Mouse (Mus musculus) embryonic facial prominence, embryonic 11.5 days (tissue): ENCODE measurements around the gene Ruvbl1. TPM values are rescaled to one million over a fixed set of nuclear protein-coding genes. Genes with fewer than 3 reads are reported as not detected.

Experiments used
- ATAC-seq: fragments of 200-750 bp; cut with Nextera tagmentation; replicated peaks from 2 replicates; pipeline ENCODE4 v1.8.0; 2017; ENCODE audit warnings: low read depth; ENCODE audit not compliant: insufficient number of reproducible peaks, low FRiP score, low TSS enrichment
- DNase-seq: peaks from one replicate; pipeline ENCODE4 v3.0.0-alpha.2; 2015; ENCODE audit warnings: low spot score
- H3K27ac ChIP-seq: fragments of 300-500 bp; sonication (generic); replicated peaks from 2 replicates; pipeline ENCODE4 v1.5.1; 2014; ENCODE audit warnings: mild to moderate bottlenecking, low read depth, low read length, control low read depth
- H3K27me3 ChIP-seq: fragments of 300-500 bp; sonication (generic); 2 replicates; pipeline ENCODE4 v1.6.1; 2014; ENCODE audit warnings: mild to moderate bottlenecking, low read length, moderate library complexity, mixed read lengths; ENCODE audit not compliant: control insufficient read depth, insufficient read depth
- H3K36me3 ChIP-seq: fragments of 300-500 bp; sonication (generic); replicated peaks from 2 replicates; pipeline ENCODE4 v1.6.1; 2014; ENCODE audit warnings: low read depth, mild to moderate bottlenecking, low read length, moderate library complexity, mixed read lengths; ENCODE audit not compliant: control insufficient read depth, insufficient read depth
- H3K4me1 ChIP-seq: fragments of 300-500 bp; sonication (generic); 2 replicates; pipeline ENCODE4 v1.6.1; 2014; ENCODE audit warnings: low read length, mixed read lengths; ENCODE audit not compliant: control insufficient read depth, insufficient read depth
- H3K4me2 ChIP-seq: fragments of 300-500 bp; sonication (generic); 2 replicates; pipeline ENCODE4 v1.6.1; 2014; ENCODE audit warnings: low read depth, mild to moderate bottlenecking, control low read depth, low read length, moderate library complexity
- H3K4me3 ChIP-seq: fragments of 300-500 bp; sonication (generic); 2 replicates; pipeline ENCODE4 v1.5.1; 2014; ENCODE audit warnings: low read depth, low read length, control low read depth
- H3K9ac ChIP-seq: fragments of 300-500 bp; sonication (generic); replicated peaks from 2 replicates; pipeline ENCODE4 v1.6.1; 2014; ENCODE audit warnings: mild to moderate bottlenecking, control low read depth, low read length
- H3K9me3 ChIP-seq: fragments of 300-500 bp; sonication (generic); replicated peaks from 2 replicates; pipeline ENCODE4 v1.6.1; 2016; ENCODE audit warnings: mild to moderate bottlenecking, low read length, inconsistent platforms, mixed read lengths; ENCODE audit not compliant: control insufficient read depth
- WGBS: fragments of 180-500 bp; shearing (Covaris S2); extraction: QIAGEN DNeasy Blood & Tissue Kit; methylation state at CpG from one replicate; pipeline ENCODE4 v1.1.7; 2014; 5-methylcytosine and 5-hydroxymethylcytosine counted together
- polyA plus RNA-seq: library from polyadenylated mRNA; unstranded; fragments of >200 nt; fragmentation: Nextera tagmentation; extraction: Ambion mirVana; gene quantifications from 2 replicates; pipeline ENCODE4 v1.2.1, GENCODE M21; 2014

Ruvbl1 gene
- polyA plus RNA-seq, 1 experiment from 2014 or later = 185 TPM

GRCm38 (mm10) chr6:88517701-88518403 is 52.6 kb downstream of the Ruvbl1 start:
- no peak for ATAC-seq

GRCm38 (mm10) chr6:88518404-88519263 is 53.4 kb downstream of the Ruvbl1 start, which contains the start of gene Sec61a1:
Gene Sec61a1 (minus strand): TSS chr6:88518905.
- peak within 1 kb of the TSS; percentile 98 for H3K4me3 ChIP-seq
- peak; percentile 96 for ATAC-seq

More at GRCm38 (mm10) chr6:88517701-88518403, 52.6 kb downstream of the Ruvbl1 start:
- no peaks in the 10 kb centered on the region for H3K27me3 ChIP-seq
- whole genome bisulfite sequencing = 14% methylated on average over 18 of the region's 18 CpGs
- no peaks in the 10 kb centered on the region; the same call in 1 of the 2 replicates for H3K4me1 ChIP-seq
- H3K4me3 ChIP-seq = peak overlapping the region; percentile 98
- peak overlapping the region; percentile 64 for H3K4me2 ChIP-seq
- peak overlapping the region; percentile 52; the same call in 1 of the 2 replicates for H3K27ac ChIP-seq
- no peaks in the 10 kb centered on the region for H3K9me3 ChIP-seq
- H3K36me3 ChIP-seq = peaks cover 13% of the 10 kb centered on the region; the same call in 1 of the 2 replicates
- H3K9ac ChIP-seq = peak overlapping the region; percentile 91
- DNase-seq = peak; percentile 22

GRCm38 (mm10) chr6:88521821-88522220 is 56.6 kb downstream of the Ruvbl1 start:
- ATAC-seq = no peak
- no peak for DNase-seq
- Histone ChIP-seq H3K9me3 (no peaks in the 10 kb centered on the region), H3K9ac (no peak overlapping the region), H3K27ac (no peak overlapping the region), H3K36me3 (no peaks in the 10 kb centered on the region), H3K4me1 (no peaks in the 10 kb centered on the region; the same call in 1 of the 2 replicates), H3K4me2 (no peak overlapping the region), H3K27me3 (no peaks in the 10 kb centered on the region), H3K4me3 (no peak overlapping the region)
- WGBS = 85% methylated on average over 7 of the region's 7 CpGs

More at GRCm38 (mm10) chr6:88518404-88519263, 53.4 kb downstream of the Ruvbl1 start, which contains the start of gene Sec61a1:
- H3K27ac ChIP-seq = peak within 1 kb of the TSS; percentile 63
- H3K27me3 ChIP-seq = no peaks in the 10 kb centered on the region
- H3K9ac ChIP-seq = peak within 1 kb of the TSS; percentile 91
- peak; percentile 98 for DNase-seq
- peaks cover 13% of the 10 kb centered on the region; the same call in 1 of the 2 replicates for H3K36me3 ChIP-seq
- H3K4me2 ChIP-seq = peak within 1 kb of the TSS; percentile 64
- no peaks in the 10 kb centered on the region for H3K9me3 ChIP-seq
- WGBS = 0% methylated on average over 80 of the region's 80 CpGs
- H3K4me1 ChIP-seq = no peaks in the 10 kb centered on the region; the same call in 1 of the 2 replicates

GRCm38 (mm10) chr6:88522606-88523005 is 57.4 kb downstream of the Ruvbl1 start:
- Histone ChIP-seq H3K9ac (no peak overlapping the region), H3K27ac (no peak overlapping the region), H3K4me1 (no peaks in the 10 kb centered on the region), H3K36me3 (no peaks in the 10 kb centered on the region), H3K4me2 (no peak overlapping the region), H3K4me3 (no peak overlapping the region), H3K27me3 (no peaks in the 10 kb centered on the region), H3K9me3 (no peaks in the 10 kb centered on the region)
- ATAC-seq (no peak), DNase-seq (no peak)
- WGBS = 72% methylated on average over 3 of the region's 3 CpGs

- Histone ChIP-seq H3K9ac (no peak overlapping the region), H3K4me1 (no peaks in the 10 kb centered on the region), H3K27me3 (no peaks in the 10 kb centered on the region), H3K9me3 (no peaks in the 10 kb centered on the region), H3K4me2 (no peak overlapping the region), H3K4me3 (no peak overlapping the region), H3K27ac (no peak overlapping the region), H3K36me3 (no peaks in the 10 kb centered on the region)
- no peak for ATAC-seq
- 71% methylated on average over 3 of the region's 3 CpGs for WGBS
- DNase-seq = no peak
These were observed 57.8 kb downstream of the Ruvbl1 start for GRCm38 (mm10) chr6:88523043-88523442.

- ATAC-seq = no peak
- H3K27me3 ChIP-seq = no peaks in the 10 kb centered on the region
These were observed 58.2 kb downstream of the Ruvbl1 start for GRCm38 (mm10) chr6:88523451-88523850.

GRCm38 (mm10) chr6:88524056-88524455 is 58.8 kb downstream of the Ruvbl1 start:
- Histone ChIP-seq H3K4me2 (no peak overlapping the region), H3K9ac (no peak overlapping the region), H3K4me1 (no peaks in the 10 kb centered on the region), H3K4me3 (no peak overlapping the region), H3K27ac (no peak overlapping the region), H3K36me3 (no peaks in the 10 kb centered on the region), H3K9me3 (no peaks in the 10 kb centered on the region), H3K27me3 (no peaks in the 10 kb centered on the region)
- WGBS = 85% methylated on average over 4 of the region's 4 CpGs
- ATAC-seq (no peak), DNase-seq (no peak)

More at GRCm38 (mm10) chr6:88523451-88523850, 58.2 kb downstream of the Ruvbl1 start:
- DNase-seq = no peak
- no peaks in the 10 kb centered on the region for H3K36me3 ChIP-seq
- no peak overlapping the region for H3K4me2 ChIP-seq
- H3K4me3 ChIP-seq = no peak overlapping the region
- 82% methylated on average over 3 of the region's 3 CpGs for WGBS
- H3K27ac ChIP-seq = no peak overlapping the region
- H3K9me3 ChIP-seq = no peaks in the 10 kb centered on the region
- no peak overlapping the region for H3K9ac ChIP-seq
- H3K4me1 ChIP-seq = no peaks in the 10 kb centered on the region
